Mouse (Mus musculus) midbrain, embryonic 13.5 days (tissue): ENCODE measurements around the gene Otog. TPM values are rescaled to one million over a fixed set of nuclear protein-coding genes. Genes with fewer than 3 reads are reported as not detected.
A peak's percentile ranks its signal among the peaks of the same experiment; 100 is the strongest.

ENCODE experiments used
- ATAC-seq: fragments of 200-750 bp; cut with Nextera tagmentation; 2 replicates; pipeline ENCODE4 v1.8.0; 2017; ENCODE audit warnings: mild to moderate bottlenecking, moderate TSS enrichment, moderate library complexity
- H3K27ac ChIP-seq: fragments of 300-500 bp; sonication (generic); 2 replicates; pipeline ENCODE4 v1.5.1; 2015; ENCODE audit warnings: inconsistent platforms, mild to moderate bottlenecking, moderate library complexity
- H3K27me3 ChIP-seq: fragments of 300-500 bp; sonication (generic); 2 replicates; pipeline ENCODE4 v1.6.1; 2015; ENCODE audit warnings: mild to moderate bottlenecking, inconsistent platforms
- H3K36me3 ChIP-seq: fragments of 300-500 bp; sonication (generic); 2 replicates; pipeline ENCODE4 v1.6.1; 2015; ENCODE audit warnings: mild to moderate bottlenecking, inconsistent platforms
- H3K4me1 ChIP-seq: fragments of 300-500 bp; sonication (generic); replicated peaks from 2 replicates; pipeline ENCODE4 v1.6.1; 2015; ENCODE audit warnings: inconsistent platforms
- H3K4me2 ChIP-seq: fragments of 300-500 bp; sonication (generic); replicated peaks from 2 replicates; pipeline ENCODE4 v1.6.1; 2015; ENCODE audit warnings: moderate library complexity, mild to moderate bottlenecking, inconsistent platforms
- H3K4me3 ChIP-seq: fragments of 300-500 bp; sonication (generic); replicated peaks from 2 replicates; pipeline ENCODE4 v1.5.1; 2015; ENCODE audit warnings: mild to moderate bottlenecking, inconsistent platforms
- H3K9ac ChIP-seq: fragments of 300-500 bp; sonication (generic); replicated peaks from 2 replicates; pipeline ENCODE4 v1.6.1; 2015; ENCODE audit warnings: mild to moderate bottlenecking, inconsistent platforms
- H3K9me3 ChIP-seq: fragments of 300-500 bp; sonication (generic); 2 replicates; pipeline ENCODE4 v1.6.1; 2016; ENCODE audit warnings: mild to moderate bottlenecking, inconsistent platforms
- WGBS: fragments of 180-500 bp; shearing (Covaris S2); methylation state at CpG from one replicate; pipeline ENCODE4 v1.1.7; 2015; 5-methylcytosine and 5-hydroxymethylcytosine counted together
- polyA plus RNA-seq: library from polyadenylated mRNA; unstranded; fragments of >200 nt; fragmentation: Nextera tagmentation; extraction: Ambion mirVana; gene quantifications from 2 replicates; pipeline ENCODE4 v1.2.1, GENCODE M21; 2015

Gene Otog
- 0.09 TPM in 1 of 2 replicates, not detected in the other for polyA plus RNA-seq

DNA sequence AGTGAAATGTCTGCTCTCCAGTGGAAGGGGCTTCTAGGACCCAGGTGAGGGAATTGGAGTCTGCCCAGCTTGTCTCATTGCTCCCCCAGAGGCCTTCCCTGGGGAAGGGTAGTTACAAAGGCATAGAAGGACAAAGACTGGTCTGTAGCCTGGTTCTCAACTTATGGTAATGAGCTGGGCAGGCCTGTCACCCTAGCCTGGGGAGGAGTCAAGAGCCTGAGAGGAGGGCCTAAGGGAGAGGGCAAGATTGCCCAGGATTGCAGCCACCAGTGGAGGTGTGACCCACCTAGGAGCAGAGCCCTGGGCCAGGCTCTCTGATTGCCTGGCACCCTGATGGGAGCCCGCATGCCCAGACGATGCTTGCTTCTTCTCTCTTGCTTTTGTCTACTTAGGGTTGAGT, at the start of gene Otog:
TSS of gene Otog (plus strand) at position 292 of the 400 bp plus-strand sequence.
- Histone ChIP-seq H3K9me3 (no peaks in the 10 kb centered on the region), H3K27me3 (peaks cover 4% of the 10 kb centered on the region; the same call in 1 of the 2 replicates), H3K4me3 (no peak within 1 kb of the TSS), H3K4me2 (no peak within 1 kb of the TSS), H3K4me1 (peaks cover 15% of the 10 kb centered on the region), H3K9ac (no peak within 1 kb of the TSS), H3K27ac (no peak within 1 kb of the TSS), H3K36me3 (no peaks in the 10 kb centered on the region)
- 32% methylated on average over 2 of the region's 2 CpGs for WGBS
- no peak for ATAC-seq

DNA sequence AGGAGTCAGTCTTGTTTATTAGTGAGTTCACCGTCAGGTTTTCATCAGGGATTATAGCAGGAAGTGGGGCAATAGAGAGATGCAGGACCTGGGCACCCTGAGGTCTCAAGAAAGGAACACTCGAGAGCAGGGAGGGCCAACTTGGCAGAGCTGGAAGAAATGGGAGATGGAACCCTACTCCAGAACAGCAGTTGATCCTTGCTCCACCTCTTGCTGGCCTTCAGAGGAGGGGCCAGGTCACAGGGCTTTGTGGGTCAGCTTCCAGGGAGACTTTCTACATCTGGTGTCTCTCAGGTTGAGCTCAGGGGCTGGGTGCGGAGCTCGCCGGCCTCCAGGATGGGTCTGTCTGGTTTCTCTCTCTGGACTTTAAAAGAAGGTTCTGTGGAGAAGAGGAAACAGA, 45.4 kb upstream of the Otog start:
- Histone ChIP-seq H3K4me1 (0 out of 2 replicates have a peak, but pooled peaks cover 2% of the 10 kb centered on the region), H3K4me2 (no peak overlapping the region), H3K4me3 (no peak overlapping the region), H3K9ac (no peak overlapping the region), H3K27ac (no peak overlapping the region), H3K27me3 (no peaks in the 10 kb centered on the region), H3K9me3 (no peaks in the 10 kb centered on the region), H3K36me3 (no peaks in the 10 kb centered on the region)
- WGBS, result 89% methylated on average over 5 of the region's 5 CpGs
- ATAC-seq, result no peak

DNA sequence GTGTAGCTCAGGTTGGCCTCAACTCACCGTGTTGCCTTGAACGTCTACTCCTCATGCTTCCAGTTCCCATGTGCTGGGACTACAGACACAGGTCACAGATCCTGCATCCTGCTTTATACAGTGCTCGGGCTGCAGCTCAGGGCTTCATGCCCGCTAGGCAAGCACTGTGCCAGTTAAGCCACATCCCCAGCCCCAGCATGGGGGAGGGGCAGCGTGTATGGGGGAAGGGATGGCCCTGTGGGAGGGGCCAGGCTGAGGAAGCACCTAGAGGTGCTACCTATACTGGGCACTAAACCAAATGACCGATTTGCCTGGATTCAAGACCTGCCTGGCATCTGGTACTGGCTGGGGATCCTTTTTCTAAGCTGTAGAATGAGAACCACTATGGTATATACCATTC, 40.8 kb upstream of the Otog start:
- H3K9ac ChIP-seq, result no peak overlapping the region
- H3K4me2 ChIP-seq, result no peak overlapping the region
- peaks cover 16% of the 10 kb centered on the region; the same call in 1 of the 2 replicates for H3K4me1 ChIP-seq
- H3K9me3 ChIP-seq, result no peaks in the 10 kb centered on the region
- 70% methylated on average over 6 of the region's 6 CpGs for whole genome bisulfite sequencing
- no peaks in the 10 kb centered on the region for H3K36me3 ChIP-seq
- H3K27me3 ChIP-seq, result no peaks in the 10 kb centered on the region
- no peak overlapping the region for H3K27ac ChIP-seq
- H3K4me3 ChIP-seq, result no peak overlapping the region
- ATAC-seq, result no peak

DNA sequence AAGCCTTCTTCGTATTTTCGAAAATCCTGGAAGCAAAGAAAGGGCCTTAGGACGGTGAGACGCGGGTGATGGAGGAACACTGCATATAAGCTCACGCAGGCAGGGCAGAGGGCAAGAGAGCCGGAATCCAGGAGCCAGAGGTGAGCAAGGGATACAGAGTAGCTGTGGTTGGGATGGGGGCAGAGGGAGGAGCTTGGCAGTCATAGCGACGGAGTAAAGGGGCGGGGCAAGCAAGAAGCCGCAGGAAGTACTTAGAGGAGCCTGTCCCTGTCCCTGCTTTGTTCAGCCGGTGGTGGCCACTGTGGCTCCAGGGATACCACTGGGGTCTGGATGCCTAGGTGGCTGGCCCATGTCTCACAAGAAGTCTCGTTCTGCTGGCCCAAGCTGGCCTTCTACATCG, 39.1 kb upstream of the Otog start:
- WGBS, result 9% methylated on average over 14 of the region's 14 CpGs
- no peaks in the 10 kb centered on the region for H3K27me3 ChIP-seq
- peak; percentile 64 for ATAC-seq
- H3K27ac ChIP-seq, result no peak overlapping the region
- 0 out of 2 replicates have a peak overlapping the region, but pooled peaks have one; percentile 29 for H3K4me2 ChIP-seq
- no peak overlapping the region for H3K9ac ChIP-seq
- no peak overlapping the region for H3K4me3 ChIP-seq
- H3K4me1 ChIP-seq, result peaks cover 16% of the 10 kb centered on the region; the same call in 1 of the 2 replicates
- H3K9me3 ChIP-seq, result no peaks in the 10 kb centered on the region
- no peaks in the 10 kb centered on the region for H3K36me3 ChIP-seq

DNA sequence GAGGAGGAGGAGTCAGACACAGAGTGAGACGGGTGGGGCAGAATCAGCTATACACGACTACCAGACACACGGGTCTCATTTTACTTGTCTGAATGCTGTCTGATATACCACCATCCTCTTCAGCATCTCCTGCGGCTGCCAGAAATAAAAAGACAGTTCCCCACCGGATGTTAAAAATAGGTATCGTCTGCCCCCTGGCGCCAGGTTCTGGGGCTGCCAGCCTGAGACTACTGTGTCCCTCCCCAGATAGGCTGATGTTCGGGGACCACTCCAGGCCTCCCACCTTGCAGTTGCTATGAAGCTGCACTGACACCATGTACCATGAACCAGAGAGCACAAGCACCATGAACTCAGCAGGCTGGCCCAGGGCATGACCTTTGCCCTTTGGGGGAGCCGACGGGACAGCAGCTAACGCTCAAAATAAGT, 36.7 kb upstream of the Otog start:
- Histone ChIP-seq H3K9ac (no peak overlapping the region), H3K9me3 (no peaks in the 10 kb centered on the region), H3K4me2 (no peak overlapping the region), H3K27me3 (no peaks in the 10 kb centered on the region), H3K36me3 (no peaks in the 10 kb centered on the region), H3K4me1 (peaks cover 16% of the 10 kb centered on the region; the same call in 1 of the 2 replicates), H3K4me3 (no peak overlapping the region), H3K27ac (no peak overlapping the region)
- 0 out of 2 replicates have a peak, but pooled peaks have one; percentile 27 for ATAC-seq
- WGBS, result 41% methylated on average over 11 of the region's 11 CpGs

DNA sequence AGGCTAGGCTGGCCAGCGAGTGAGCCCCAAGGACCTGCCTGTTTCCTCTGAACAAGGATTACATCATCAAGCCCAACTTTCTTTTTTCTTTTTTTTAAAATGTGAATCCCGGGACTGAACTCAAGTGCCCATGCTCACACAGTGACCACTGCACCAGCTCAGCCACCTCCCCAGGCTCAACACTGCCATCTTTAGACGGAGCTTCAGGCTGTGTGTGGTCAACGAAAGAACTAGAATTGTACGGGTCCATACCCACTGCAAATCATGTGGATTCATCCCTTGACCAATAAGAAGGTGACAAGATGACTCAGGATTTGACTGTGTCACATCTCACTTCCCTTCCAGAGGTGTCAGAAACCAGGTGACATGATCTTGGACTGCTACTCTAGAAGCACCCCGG, 36.0 kb upstream of the Otog start:
- Histone ChIP-seq H3K27me3 (no peaks in the 10 kb centered on the region), H3K27ac (no peak overlapping the region), H3K4me1 (peaks cover 16% of the 10 kb centered on the region; the same call in 1 of the 2 replicates), H3K36me3 (no peaks in the 10 kb centered on the region), H3K4me3 (no peak overlapping the region), H3K9ac (no peak overlapping the region), H3K9me3 (no peaks in the 10 kb centered on the region), H3K4me2 (no peak overlapping the region)
- whole genome bisulfite sequencing, result 76% methylated on average over 6 of the region's 6 CpGs
- no peak for ATAC-seq

DNA sequence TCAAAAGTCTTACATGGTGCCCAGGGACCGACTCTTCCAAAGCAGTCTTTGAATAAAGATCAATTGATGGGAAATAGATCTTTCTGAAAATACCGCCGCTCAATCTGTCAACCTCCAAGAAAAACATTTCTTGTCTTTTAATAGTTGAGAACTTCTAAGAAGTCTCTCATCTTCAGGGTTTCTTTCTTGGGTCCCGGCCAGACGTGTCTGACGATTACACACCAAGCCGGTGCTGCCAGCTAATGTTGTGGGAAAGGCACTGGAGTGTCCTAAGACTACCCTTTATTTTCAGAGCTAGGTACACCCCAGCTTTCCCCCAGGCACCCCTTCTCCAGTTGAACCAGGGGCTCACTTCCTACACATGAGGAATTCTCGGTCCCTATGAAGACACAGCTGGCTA, 32.7 kb upstream of the Otog start:
- no peak overlapping the region for H3K9ac ChIP-seq
- 90% methylated on average over 8 of the region's 8 CpGs for WGBS
- no peak for ATAC-seq

DNA sequence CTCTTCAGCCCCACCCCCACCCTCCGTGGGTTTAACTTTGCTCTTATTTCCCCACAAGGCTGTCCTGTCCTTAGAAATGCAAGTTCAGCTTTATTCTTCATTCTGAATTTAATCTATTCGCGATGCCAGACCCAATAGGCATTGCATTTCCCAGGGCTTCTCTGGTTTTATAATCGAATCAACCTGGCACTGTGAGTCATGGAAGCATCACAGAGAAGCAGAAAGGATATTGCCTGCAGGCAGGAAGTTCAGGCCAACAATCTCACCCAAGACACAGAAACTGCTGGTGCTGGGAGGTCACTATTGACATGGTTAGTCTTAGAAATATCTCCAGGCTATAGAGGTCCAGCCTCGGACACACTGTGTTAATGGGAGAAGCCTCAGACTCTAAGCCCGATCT, 30.5 kb upstream of the Otog start:
- H3K4me1 ChIP-seq, result no peaks in the 10 kb centered on the region
- no peak overlapping the region for H3K4me3 ChIP-seq
- H3K4me2 ChIP-seq, result no peak overlapping the region
- H3K9ac ChIP-seq, result no peak overlapping the region
- H3K27me3 ChIP-seq, result no peaks in the 10 kb centered on the region
- ATAC-seq, result no peak
- no peaks in the 10 kb centered on the region for H3K36me3 ChIP-seq
- no peak overlapping the region for H3K27ac ChIP-seq
- H3K9me3 ChIP-seq, result no peaks in the 10 kb centered on the region
- 84% methylated on average over 6 of the region's 6 CpGs for WGBS

More for the DNA sequence above, 32.7 kb upstream of the Otog start:
- Histone ChIP-seq H3K4me3 (no peak overlapping the region), H3K4me1 (no peaks in the 10 kb centered on the region), H3K36me3 (no peaks in the 10 kb centered on the region), H3K4me2 (no peak overlapping the region), H3K27ac (no peak overlapping the region), H3K27me3 (no peaks in the 10 kb centered on the region), H3K9me3 (no peaks in the 10 kb centered on the region)

DNA sequence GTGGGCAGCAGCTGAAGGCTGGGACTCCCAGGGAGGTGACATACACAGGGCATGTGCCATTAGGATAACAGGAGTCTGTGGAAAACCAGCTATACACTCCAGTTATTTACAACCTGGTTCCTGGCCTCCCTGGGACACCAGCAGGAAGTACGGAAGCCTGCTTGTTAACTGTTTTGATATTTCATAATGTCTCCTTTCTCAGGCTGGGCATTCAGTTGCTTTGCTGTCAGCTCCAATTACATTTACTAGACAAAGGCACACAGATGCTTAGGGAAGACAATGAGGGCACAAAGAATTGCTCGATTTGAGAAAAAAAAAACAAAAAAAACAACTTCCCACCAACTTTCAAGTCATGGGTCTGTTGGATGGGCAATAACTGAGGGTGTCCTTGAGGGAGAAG, 24.3 kb upstream of the Otog start:
- ATAC-seq, result no peak
- H3K27ac ChIP-seq, result no peak overlapping the region
- H3K27me3 ChIP-seq, result peaks cover 9% of the 10 kb centered on the region; the same call in 1 of the 2 replicates
- no peak overlapping the region for H3K4me2 ChIP-seq
- H3K36me3 ChIP-seq, result no peaks in the 10 kb centered on the region
- H3K9ac ChIP-seq, result no peak overlapping the region
- H3K9me3 ChIP-seq, result no peaks in the 10 kb centered on the region
- H3K4me3 ChIP-seq, result no peak overlapping the region
- peaks cover 8% of the 10 kb centered on the region; the same call in 1 of the 2 replicates for H3K4me1 ChIP-seq
- 56% methylated on average over 2 of the region's 2 CpGs for WGBS

DNA sequence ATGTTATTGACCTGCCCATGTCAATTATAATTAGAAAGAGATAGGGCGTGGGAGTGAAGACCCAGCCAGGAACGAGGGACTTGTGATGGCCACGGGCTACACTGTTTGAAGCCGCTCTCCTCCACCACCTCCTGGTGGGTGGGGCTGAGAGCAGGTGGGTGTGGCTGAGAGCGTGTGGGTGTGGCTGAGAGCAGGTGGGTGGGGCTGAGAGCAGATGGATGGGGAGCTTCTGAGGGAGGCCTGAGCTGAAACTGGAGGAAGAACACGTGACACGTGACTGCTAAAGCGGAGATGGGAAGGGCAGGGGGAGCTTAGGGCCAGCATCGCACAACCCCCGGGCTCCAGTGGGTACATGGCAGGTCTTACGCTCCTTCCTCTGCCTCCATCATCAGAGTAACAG, 22.4 kb upstream of the Otog start:
- 6% methylated on average over 11 of the region's 11 CpGs for WGBS
- Histone ChIP-seq H3K4me1 (peaks cover 8% of the 10 kb centered on the region; the same call in 1 of the 2 replicates), H3K27me3 (peaks cover 9% of the 10 kb centered on the region; the same call in 1 of the 2 replicates), H3K4me3 (no peak overlapping the region), H3K9ac (no peak overlapping the region), H3K27ac (no peak overlapping the region), H3K36me3 (no peaks in the 10 kb centered on the region), H3K9me3 (no peaks in the 10 kb centered on the region), H3K4me2 (no peak overlapping the region)
- ATAC-seq, result peak; percentile 53

DNA sequence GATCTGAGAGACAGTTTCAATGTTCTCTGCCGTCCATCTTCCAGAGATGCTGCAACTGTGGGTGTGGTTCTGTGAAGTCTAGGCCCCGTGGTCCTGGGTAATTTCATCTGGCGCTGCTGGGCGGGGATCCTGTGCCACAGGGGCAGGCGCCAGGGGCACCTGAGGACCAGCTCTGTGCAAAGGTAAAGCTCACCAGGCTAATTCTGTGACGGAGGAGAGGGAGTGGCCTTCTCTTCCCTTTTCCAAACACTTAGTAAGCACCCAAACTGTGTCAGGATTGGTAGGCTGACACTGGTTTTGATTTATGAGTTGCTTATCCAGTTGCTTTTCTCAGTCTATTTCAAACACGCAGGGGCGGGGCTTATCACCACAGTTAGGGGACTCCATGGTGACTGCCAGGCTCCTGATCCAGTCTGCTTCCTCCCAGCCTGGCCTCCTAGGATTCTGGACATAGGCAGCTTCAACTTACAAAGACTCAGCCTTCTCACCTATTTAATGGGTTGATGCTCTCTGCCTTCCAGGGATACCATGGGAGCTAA, 20.1 kb upstream of the Otog start:
- no peak overlapping the region for H3K4me2 ChIP-seq

DNA sequence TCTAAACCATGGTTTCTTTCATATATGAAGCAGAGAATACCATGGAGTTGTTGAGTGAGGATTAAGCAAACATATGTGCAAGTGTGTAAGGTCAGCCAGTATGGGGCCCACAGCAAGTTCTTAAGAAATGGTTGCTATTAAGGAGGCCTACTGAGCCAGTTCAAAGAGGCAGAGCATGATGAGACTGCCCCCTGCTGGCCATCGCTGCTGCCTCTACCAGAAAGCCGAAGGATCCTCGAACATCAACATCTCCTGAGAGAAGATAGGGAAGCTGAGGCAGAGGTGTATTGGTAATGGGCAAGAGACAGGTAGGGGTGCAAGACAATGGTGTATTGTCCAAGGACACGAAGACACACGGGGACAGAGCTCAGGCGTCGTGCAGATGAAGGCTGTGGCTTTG, 14.5 kb upstream of the Otog start:
- no peaks in the 10 kb centered on the region for H3K27me3 ChIP-seq
- H3K9me3 ChIP-seq, result no peaks in the 10 kb centered on the region
- H3K4me3 ChIP-seq, result no peak overlapping the region
- H3K27ac ChIP-seq, result no peak overlapping the region
- no peak overlapping the region for H3K4me2 ChIP-seq
- H3K9ac ChIP-seq, result no peak overlapping the region
- WGBS, result 28% methylated on average over 7 of the region's 7 CpGs
- H3K4me1 ChIP-seq, result peaks cover 7% of the 10 kb centered on the region; the same call in 1 of the 2 replicates
- no peaks in the 10 kb centered on the region for H3K36me3 ChIP-seq
- ATAC-seq, result no peak

More for the DNA sequence above, 20.1 kb upstream of the Otog start:
- Histone ChIP-seq H3K36me3 (no peaks in the 10 kb centered on the region), H3K4me3 (no peak overlapping the region), H3K9me3 (no peaks in the 10 kb centered on the region), H3K27ac (no peak overlapping the region), H3K27me3 (peaks cover 9% of the 10 kb centered on the region; the same call in 1 of the 2 replicates), H3K9ac (0 out of 2 replicates have a peak overlapping the region, but pooled peaks have one; percentile 14), H3K4me1 (peaks cover 8% of the 10 kb centered on the region; the same call in 1 of the 2 replicates)
- 77% methylated on average over 8 of the region's 8 CpGs for WGBS
- ATAC-seq, result no peak
